Mouse (Mus musculus) hindbrain, embryonic 13.5 days (tissue): ENCODE data around the gene Srsf2. TPM values are rescaled to one million over a fixed set of nuclear protein-coding genes. Genes with fewer than 3 reads are reported as not detected.
"Not testable (repeated sequence)": the region's sequence is repeated elsewhere in the genome, so short reads cannot be mapped to it uniquely, and the experiment has no call there.

Source experiments
- ATAC-seq: fragments of 200-750 bp; cut with Nextera tagmentation; 2 replicates; pipeline ENCODE4 v1.8.0; 2017; ENCODE audit warnings: moderate TSS enrichment; ENCODE audit not compliant: low FRiP score
- H3K27ac ChIP-seq: fragments of 300-500 bp; sonication (generic); 2 replicates; pipeline ENCODE4 v1.5.1; 2015; ENCODE audit warnings: inconsistent platforms, mild to moderate bottlenecking, moderate library complexity
- H3K27me3 ChIP-seq: fragments of 300-500 bp; sonication (generic); 2 replicates; pipeline ENCODE4 v1.6.1; 2015; ENCODE audit warnings: mild to moderate bottlenecking, inconsistent platforms
- H3K36me3 ChIP-seq: fragments of 300-500 bp; sonication (generic); 2 replicates; pipeline ENCODE4 v1.6.1; 2015; ENCODE audit warnings: mild to moderate bottlenecking, inconsistent platforms
- H3K4me1 ChIP-seq: fragments of 300-500 bp; sonication (generic); replicated peaks from 2 replicates; pipeline ENCODE4 v1.6.1; 2015; ENCODE audit warnings: inconsistent platforms
- H3K4me2 ChIP-seq: fragments of 300-500 bp; sonication (generic); 2 replicates; pipeline ENCODE4 v1.6.1; 2015; ENCODE audit warnings: inconsistent platforms, mild to moderate bottlenecking, moderate library complexity
- H3K4me3 ChIP-seq: fragments of 300-500 bp; sonication (generic); 2 replicates; pipeline ENCODE4 v1.5.1; 2015; ENCODE audit warnings: mild to moderate bottlenecking, inconsistent platforms
- H3K9ac ChIP-seq: fragments of 300-500 bp; sonication (generic); 2 replicates; pipeline ENCODE4 v1.6.1; 2015; ENCODE audit warnings: mild to moderate bottlenecking, inconsistent platforms
- H3K9me3 ChIP-seq: fragments of 300-500 bp; sonication (generic); 2 replicates; pipeline ENCODE4 v1.6.1; 2016; ENCODE audit warnings: inconsistent platforms
- WGBS: fragments of 180-500 bp; shearing (Covaris S2); methylation state at CpG from one replicate; pipeline ENCODE4 v1.1.7; 2015; 5-methylcytosine and 5-hydroxymethylcytosine counted together
- polyA plus RNA-seq: library from polyadenylated mRNA; unstranded; fragments of >200 nt; fragmentation: Nextera tagmentation; extraction: Ambion mirVana; gene quantifications from 2 replicates; pipeline ENCODE4 v1.2.1, GENCODE M21; 2015

The Srsf2 gene
- polyA plus RNA-seq, 1 experiment from 2014 or later = 588 TPM

GRCm38 (mm10) chr11:116839601-116840000, 13.3 kb downstream of the Srsf2 start:
- Histone ChIP-seq H3K4me2 (peak overlapping the region; percentile 27; the same call in 1 of the 2 replicates), H3K9me3 (no peaks in the 10 kb centered on the region), H3K27me3 (no peaks in the 10 kb centered on the region), H3K4me3 (no peak overlapping the region), H3K27ac (no peak overlapping the region; the same call in 1 of the 2 replicates), H3K36me3 (peaks cover 66% of the 10 kb centered on the region), H3K9ac (peak overlapping the region; percentile 60), H3K4me1 (peaks cover 47% of the 10 kb centered on the region)
- no peak for ATAC-seq
- WGBS = 81% methylated on average over 7 of the region's 7 CpGs

- ATAC-seq = no peak
- Histone ChIP-seq H3K27ac (no peak overlapping the region), H3K4me1 (peaks cover 40% of the 10 kb centered on the region), H3K9me3 (no peaks in the 10 kb centered on the region), H3K4me3 (no peak overlapping the region), H3K4me2 (no peak overlapping the region), H3K9ac (peak overlapping the region; percentile 60; the same call in 1 of the 2 replicates), H3K27me3 (no peaks in the 10 kb centered on the region), H3K36me3 (peaks cover 72% of the 10 kb centered on the region)
- WGBS = 87% methylated on average over 14 of the region's 14 CpGs
These were observed 14.0 kb downstream of the Srsf2 start for GRCm38 (mm10) chr11:116838936-116839335.

DNA sequence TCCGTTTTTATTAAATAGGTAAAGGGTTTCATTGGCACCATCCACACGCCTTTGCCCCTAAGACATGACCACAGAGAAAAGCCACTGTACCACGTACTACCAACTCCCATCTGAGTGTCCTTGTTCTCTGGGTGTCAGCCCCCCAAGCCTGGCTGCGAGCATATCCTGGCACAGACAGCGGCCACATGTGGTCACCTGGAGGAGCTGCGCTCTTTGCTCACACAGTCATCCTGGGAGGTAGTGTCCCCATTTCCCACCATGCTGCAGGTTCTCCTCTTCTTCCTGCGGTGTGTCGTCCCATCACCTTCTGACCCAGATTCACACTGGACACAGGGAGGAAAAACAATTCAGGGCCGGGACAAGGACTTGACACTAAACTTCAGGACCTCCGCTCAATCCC, 15.5 kb downstream of the Srsf2 start:
- peaks cover 47% of the 10 kb centered on the region for H3K4me1 ChIP-seq
- H3K4me3 ChIP-seq = no peak overlapping the region
- no peaks in the 10 kb centered on the region for H3K9me3 ChIP-seq
- H3K27me3 ChIP-seq = no peaks in the 10 kb centered on the region
- peaks cover 83% of the 10 kb centered on the region for H3K36me3 ChIP-seq
- H3K4me2 ChIP-seq = no peak overlapping the region
- H3K27ac ChIP-seq = no peak overlapping the region
- WGBS = 95% methylated on average over 10 of the region's 10 CpGs
- no peak for ATAC-seq
- H3K9ac ChIP-seq = no peak overlapping the region

DNA sequence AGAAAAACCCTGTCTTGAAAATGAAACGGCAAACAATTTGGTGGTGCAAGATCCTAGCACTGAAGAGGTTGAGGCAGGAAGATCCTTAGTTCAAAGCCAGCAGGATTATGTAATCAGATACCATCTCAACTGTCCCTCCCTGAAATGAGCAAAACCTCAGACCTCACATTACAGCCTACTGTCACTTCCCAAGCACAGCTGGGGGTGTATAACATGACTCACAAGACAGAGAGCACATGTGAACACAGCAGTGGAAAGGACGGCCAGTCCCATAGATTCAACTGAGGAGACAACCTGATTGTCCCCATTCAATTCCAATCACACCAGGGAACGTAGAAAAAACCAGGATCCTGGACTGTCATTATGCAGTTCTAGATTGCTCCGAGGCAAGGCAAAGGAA, 16.6 kb downstream of the Srsf2 start:
- WGBS = 86% methylated on average over 4 of the region's 4 CpGs
- Histone ChIP-seq H3K9ac (no peak overlapping the region), H3K4me3 (no peak overlapping the region), H3K27me3 (no peaks in the 10 kb centered on the region), H3K4me2 (no peak overlapping the region), H3K27ac (no peak overlapping the region), H3K36me3 (peaks cover 85% of the 10 kb centered on the region), H3K4me1 (peaks cover 39% of the 10 kb centered on the region), H3K9me3 (no peaks in the 10 kb centered on the region)
- no peak for ATAC-seq

- Histone ChIP-seq H3K4me2 (no peak overlapping the region), H3K9me3 (no peaks in the 10 kb centered on the region), H3K27ac (no peak overlapping the region), H3K36me3 (peaks cover 78% of the 10 kb centered on the region), H3K27me3 (no peaks in the 10 kb centered on the region), H3K4me1 (peaks cover 26% of the 10 kb centered on the region), H3K4me3 (no peak overlapping the region), H3K9ac (no peak overlapping the region)
- 94% methylated on average over 1 of the region's 1 CpGs for WGBS
- no peak for ATAC-seq
These were observed 17.9 kb downstream of the Srsf2 start for GRCm38 (mm10) chr11:116834954-116835353.

DNA sequence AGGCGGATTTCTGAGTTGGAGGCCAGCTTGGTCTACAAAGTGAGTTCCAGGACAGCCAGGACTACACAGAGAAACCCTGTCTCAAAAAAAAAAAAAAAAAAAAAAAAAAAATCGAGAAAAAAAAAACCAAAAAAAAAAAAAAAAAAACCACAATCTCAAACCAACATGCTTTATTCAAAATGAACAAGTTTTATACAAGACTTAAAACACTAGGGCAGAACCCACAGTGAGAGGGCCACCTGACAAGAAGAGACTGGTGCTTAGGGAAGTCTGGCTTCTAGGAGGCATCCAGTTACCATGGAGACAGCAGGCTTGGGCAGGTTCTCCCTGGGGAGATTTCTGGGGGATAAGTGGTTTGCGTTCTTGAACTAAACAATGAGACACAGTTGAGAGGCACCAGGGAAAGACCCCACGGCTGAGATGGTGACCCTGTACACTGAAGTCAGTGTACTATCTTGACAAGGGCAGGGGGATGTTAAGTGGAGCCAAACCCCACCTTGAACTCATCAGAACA, 20.7 kb downstream of the Srsf2 start:
- Histone ChIP-seq H3K4me1 (peaks cover 26% of the 10 kb centered on the region), H3K9ac (peak overlapping the region; percentile 15; the same call in 1 of the 2 replicates), H3K4me3 (no peak overlapping the region), H3K4me2 (no peak overlapping the region), H3K36me3 (peaks cover 51% of the 10 kb centered on the region), H3K27ac (peak overlapping the region; percentile 58; the same call in 1 of the 2 replicates), H3K27me3 (no peaks in the 10 kb centered on the region), H3K9me3 (no peaks in the 10 kb centered on the region)
- WGBS = 36% methylated on average over 3 of the region's 4 CpGs
- no peak for ATAC-seq

DNA sequence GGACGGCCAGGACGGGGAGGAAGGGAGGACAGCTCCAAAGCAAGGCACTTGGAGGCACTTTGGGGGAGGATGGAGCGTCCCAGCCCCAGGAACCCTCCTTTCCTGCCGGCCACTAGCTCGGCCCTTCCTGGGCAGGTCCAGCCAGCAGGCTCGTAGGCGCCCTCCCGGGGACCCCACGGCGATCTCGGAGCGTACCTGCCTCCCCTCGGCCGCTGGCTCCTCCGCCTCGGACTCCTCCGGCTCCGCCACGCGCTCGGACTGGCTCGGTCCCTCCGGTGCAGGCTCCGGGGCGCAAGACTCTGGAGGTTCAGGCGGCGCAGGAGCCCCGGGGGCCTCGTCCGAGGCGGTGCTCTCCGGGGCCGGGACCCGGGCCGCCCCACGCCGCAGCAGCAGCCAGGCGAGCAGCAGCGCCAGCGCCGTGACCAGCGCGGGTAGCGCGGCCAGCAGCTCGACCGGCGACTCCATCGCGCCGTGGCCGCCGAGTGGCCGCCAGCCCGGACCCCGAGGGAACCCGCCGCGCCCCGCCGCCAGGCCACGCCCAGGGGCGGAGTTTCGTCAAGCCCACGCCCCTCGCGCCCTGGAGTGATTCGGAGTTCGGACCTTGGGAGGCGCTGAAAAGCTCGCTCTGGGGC, 25.2 kb downstream of the Srsf2 start, which contains the start of gene Mxra7:
Gene Mxra7 (minus strand): TSS at position 513 of the 632 bp plus-strand sequence.
- peaks cover 45% of the 10 kb centered on the region for H3K4me1 ChIP-seq
- H3K27me3 ChIP-seq = no peaks in the 10 kb centered on the region
- peak within 1 kb of the TSS; percentile 91 for H3K9ac ChIP-seq
- H3K4me3 ChIP-seq = peak within 1 kb of the TSS; percentile 73
- H3K9me3 ChIP-seq = no peaks in the 10 kb centered on the region
- H3K4me2 ChIP-seq = peak within 1 kb of the TSS; percentile 82
- WGBS = under 1% methylated on average over 65 of the region's 71 CpGs
- H3K36me3 ChIP-seq = peaks cover 7% of the 10 kb centered on the region; the same call in 1 of the 2 replicates
- peak; percentile 32 for ATAC-seq
- peak within 1 kb of the TSS; percentile 88 for H3K27ac ChIP-seq

DNA sequence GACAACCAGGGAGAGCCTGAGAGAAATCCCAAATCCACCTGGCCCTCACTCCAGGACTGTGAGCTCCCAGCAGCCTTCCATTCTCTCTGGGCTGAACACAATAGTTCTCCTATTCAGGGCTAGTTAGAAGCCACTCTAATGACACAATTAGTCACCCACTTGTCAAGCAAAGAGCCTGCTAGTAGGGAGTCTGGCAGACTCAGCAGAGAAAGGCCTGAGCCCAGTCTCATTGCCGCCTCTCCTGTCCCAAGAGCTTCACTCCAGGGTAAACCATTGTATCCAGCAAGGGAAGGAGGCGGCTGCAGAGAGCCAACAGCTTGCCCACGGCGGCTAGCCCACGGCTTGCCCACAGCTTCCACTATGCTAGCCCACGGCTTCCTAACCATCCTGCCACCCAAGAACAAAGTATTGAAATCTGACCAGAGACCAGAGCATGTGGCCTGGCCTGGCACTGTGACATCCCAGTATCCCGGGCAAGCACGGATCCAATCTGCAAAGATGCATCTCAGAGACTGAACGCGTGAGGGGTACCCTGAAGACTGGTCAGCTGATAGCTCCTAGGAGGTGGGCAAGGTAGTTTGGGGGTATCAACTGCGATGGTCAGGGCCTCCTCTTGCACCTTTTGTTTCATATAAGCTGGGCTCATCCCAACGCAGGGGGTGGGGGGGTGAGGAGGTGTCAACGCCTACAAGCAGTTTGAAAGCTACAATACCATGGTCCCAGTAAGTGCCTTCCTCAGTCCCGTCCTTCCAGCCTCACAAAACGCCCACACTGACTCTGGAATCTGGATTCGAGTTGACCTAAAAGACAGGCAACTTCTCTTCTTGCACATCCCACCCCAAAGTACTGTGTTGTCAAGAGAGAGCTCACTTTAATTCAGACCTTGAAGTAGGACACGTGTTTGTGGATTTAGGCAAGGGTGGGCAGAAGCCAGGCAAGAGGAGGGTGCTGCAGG, 26.1 kb downstream of the Srsf2 start:
- peaks cover 48% of the 10 kb centered on the region for H3K4me1 ChIP-seq
- no peaks in the 10 kb centered on the region for H3K9me3 ChIP-seq
- H3K27me3 ChIP-seq = no peaks in the 10 kb centered on the region
- H3K27ac ChIP-seq = peak overlapping the region; percentile 88
- peak overlapping the region; percentile 73 for H3K4me3 ChIP-seq
- peak overlapping the region; percentile 82 for H3K4me2 ChIP-seq
- ATAC-seq = peak; percentile 33
- WGBS = 9% methylated on average over 17 of the region's 17 CpGs
- peak overlapping the region; percentile 91 for H3K9ac ChIP-seq
- H3K36me3 ChIP-seq = peaks cover 7% of the 10 kb centered on the region; the same call in 1 of the 2 replicates

DNA sequence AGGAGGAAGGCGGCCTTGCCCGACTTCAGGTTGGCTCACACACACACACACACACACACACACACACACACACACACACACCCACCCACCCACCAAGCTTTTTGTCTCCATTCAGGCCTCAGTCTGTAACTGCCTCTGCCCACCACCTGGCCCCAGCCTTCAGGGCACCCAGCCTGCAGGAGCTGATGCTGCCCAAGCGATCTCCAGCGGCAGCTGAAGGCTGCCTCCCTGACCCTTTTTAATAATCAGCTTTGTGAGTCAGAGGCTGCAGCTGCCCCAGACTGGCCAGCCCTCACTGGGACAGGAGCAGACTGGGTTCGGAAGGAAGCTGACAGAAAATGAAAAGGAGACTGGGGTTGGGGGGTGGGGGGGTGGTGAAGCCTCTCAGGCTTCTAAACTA, 27.7 kb downstream of the Srsf2 start:
- no peak for ATAC-seq
- peak overlapping the region; percentile 82 for H3K4me2 ChIP-seq
- 16% methylated on average over 5 of the region's 5 CpGs for WGBS
- H3K4me1 ChIP-seq = peaks cover 63% of the 10 kb centered on the region
- H3K9me3 ChIP-seq = no peaks in the 10 kb centered on the region
- no peaks in the 10 kb centered on the region for H3K27me3 ChIP-seq
- H3K36me3 ChIP-seq = no peaks in the 10 kb centered on the region
- H3K9ac ChIP-seq = peak overlapping the region; percentile 68
- peak overlapping the region; percentile 88 for H3K27ac ChIP-seq
- H3K4me3 ChIP-seq = peak overlapping the region; percentile 73

DNA sequence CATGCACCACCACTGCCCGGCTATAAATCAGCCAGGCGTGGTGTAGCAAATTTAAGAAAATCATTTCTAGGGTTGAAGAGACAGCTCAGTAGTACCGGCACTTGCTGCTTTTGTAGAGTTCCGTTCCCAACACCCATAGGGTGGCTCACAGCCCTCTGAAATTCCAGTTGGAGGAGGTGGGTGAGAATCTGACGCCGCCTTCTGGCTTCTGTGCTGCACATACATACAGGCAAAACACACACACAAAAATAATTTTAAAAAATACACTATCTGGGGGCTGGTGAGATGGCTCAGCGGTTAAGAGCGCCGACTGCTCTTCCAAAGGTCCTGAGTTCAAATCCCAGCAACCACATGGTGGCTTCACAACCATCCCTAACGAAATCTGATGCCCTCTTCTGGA, 29.0 kb downstream of the Srsf2 start:
- not testable (repeated sequence) for H3K9me3 ChIP-seq, H3K4me2 ChIP-seq, H3K36me3 ChIP-seq, H3K27ac ChIP-seq, H3K9ac ChIP-seq, H3K4me3 ChIP-seq, ATAC-seq, H3K27me3 ChIP-seq
- 95% methylated on average over 10 of the region's 10 CpGs for WGBS
- peaks cover 77% of the 10 kb centered on the region for H3K4me1 ChIP-seq

GRCm38 (mm10) chr11:116823255-116823654, 29.6 kb downstream of the Srsf2 start:
- no peak overlapping the region for H3K4me3 ChIP-seq
- H3K27me3 ChIP-seq = no peaks in the 10 kb centered on the region
- peaks cover 77% of the 10 kb centered on the region for H3K4me1 ChIP-seq
- H3K27ac ChIP-seq = no peak overlapping the region
- WGBS = 100% methylated on average over 2 of the region's 2 CpGs
- H3K9ac ChIP-seq = no peak overlapping the region
- no peak for ATAC-seq
- no peak overlapping the region for H3K4me2 ChIP-seq
- H3K9me3 ChIP-seq = no peaks in the 10 kb centered on the region
- no peaks in the 10 kb centered on the region for H3K36me3 ChIP-seq

GRCm38 (mm10) chr11:116822626-116823025, 30.3 kb downstream of the Srsf2 start:
- Histone ChIP-seq H3K9me3 (no peaks in the 10 kb centered on the region), H3K27me3 (no peaks in the 10 kb centered on the region), H3K27ac (peak overlapping the region; percentile 30; the same call in 1 of the 2 replicates), H3K36me3 (no peaks in the 10 kb centered on the region), H3K4me1 (peaks cover 72% of the 10 kb centered on the region), H3K4me2 (no peak overlapping the region), H3K4me3 (no peak overlapping the region), H3K9ac (no peak overlapping the region)
- WGBS = 92% methylated on average over 10 of the region's 10 CpGs
- ATAC-seq = no peak
